Mouse (Mus musculus): ENCODE data around the gene Cklf. TPM values are rescaled to one million over a fixed set of nuclear protein-coding genes. Genes with fewer than 3 reads are reported as not detected.
"Not testable (repeated sequence)": the region's sequence is repeated elsewhere in the genome, so short reads cannot be mapped to it uniquely, and the experiment has no call there.

Gene Cklf
- polyA plus RNA-seq, 1 experiment from 2014 or later = 49.7 TPM

- WGBS = 82% methylated on average over 10 of the region's 10 CpGs
- Histone ChIP-seq H3K4me2 (replicated peaks) (no peak overlapping the region), H3K27me3 (no peaks in the 10 kb centered on the region), H3K27ac (replicated peaks) (no peak overlapping the region), H3K36me3 (peaks cover 60% of the 10 kb centered on the region), H3K9ac (no peak overlapping the region), H3K9me3 (replicated peaks) (no peaks in the 10 kb centered on the region), H3K4me1 (no peaks in the 10 kb centered on the region), H3K4me3 (replicated peaks) (no peak overlapping the region)
- ATAC-seq (ENCODE audit: insufficient number of reproducible peaks, low FRiP score, low TSS enrichment, low read depth) = no peak
Measured at GRCm38 (mm10) chr8:104239418-104239861, 11.2 kb upstream of the Cklf start.

GRCm38 (mm10) chr8:104242038-104242644 is 8.5 kb upstream of the Cklf start:
- peaks cover 6% of the 10 kb centered on the region; the same call in 1 of the 2 replicates for H3K4me1 ChIP-seq
- H3K27ac ChIP-seq (replicated peaks) = no peak overlapping the region
- H3K9ac ChIP-seq = no peak overlapping the region
- no peaks in the 10 kb centered on the region for H3K9me3 ChIP-seq (replicated peaks)
- ATAC-seq (ENCODE audit: insufficient number of reproducible peaks, low FRiP score, low TSS enrichment, low read depth) = no peak
- H3K4me3 ChIP-seq (replicated peaks) = no peak overlapping the region
- no peak overlapping the region for H3K4me2 ChIP-seq (replicated peaks)
- H3K27me3 ChIP-seq = no peaks in the 10 kb centered on the region
- 66% methylated on average over 12 of the region's 12 CpGs for WGBS
- peaks cover 44% of the 10 kb centered on the region for H3K36me3 ChIP-seq

- no peak overlapping the region for H3K4me3 ChIP-seq (replicated peaks)
- H3K9ac ChIP-seq = no peak overlapping the region
- no peaks in the 10 kb centered on the region for H3K9me3 ChIP-seq (replicated peaks)
- H3K4me1 ChIP-seq = peaks cover 27% of the 10 kb centered on the region
- H3K4me2 ChIP-seq (replicated peaks) = no peak overlapping the region
- H3K27ac ChIP-seq (replicated peaks) = no peak overlapping the region
- H3K27me3 ChIP-seq = no peaks in the 10 kb centered on the region
- WGBS = 78% methylated on average over 4 of the region's 4 CpGs
- H3K36me3 ChIP-seq = peaks cover 12% of the 10 kb centered on the region; the same call in 1 of the 2 replicates
- no peak for ATAC-seq (ENCODE audit: insufficient number of reproducible peaks, low FRiP score, low TSS enrichment, low read depth)
Measured at GRCm38 (mm10) chr8:104246621-104247020, 4.0 kb upstream of the Cklf start.

- WGBS = 67% methylated on average over 22 of the region's 22 CpGs
- Histone ChIP-seq H3K27me3 (no peaks in the 10 kb centered on the region), H3K27ac (replicated peaks) (no peak overlapping the region)
Measured at GRCm38 (mm10) chr8:104247054-104247907, 3.4 kb upstream of the Cklf start.

GRCm38 (mm10) chr8:104247908-104248275 is 2.8 kb upstream of the Cklf start:
- whole genome bisulfite sequencing = 1% methylated on average over 11 of the region's 11 CpGs
- Histone ChIP-seq H3K9me3 (replicated peaks) (no peaks in the 10 kb centered on the region), H3K36me3 (0 out of 2 replicates have a peak, but pooled peaks cover 5% of the 10 kb centered on the region), H3K4me3 (replicated peaks) (peak overlapping the region; percentile 97), H3K9ac (peak overlapping the region; percentile 60), H3K27ac (replicated peaks) (peak overlapping the region; percentile 68; the same call in 1 of the 2 replicates), H3K4me2 (replicated peaks) (peak overlapping the region; percentile 78), H3K27me3 (no peaks in the 10 kb centered on the region), H3K4me1 (peaks cover 28% of the 10 kb centered on the region)
- no peak for ATAC-seq (ENCODE audit: insufficient number of reproducible peaks, low FRiP score, low TSS enrichment, low read depth)

More at GRCm38 (mm10) chr8:104247054-104247907, 3.4 kb upstream of the Cklf start:
- Histone ChIP-seq H3K9me3 (replicated peaks) (no peaks in the 10 kb centered on the region), H3K36me3 (0 out of 2 replicates have a peak, but pooled peaks cover 7% of the 10 kb centered on the region), H3K4me3 (replicated peaks) (peak overlapping the region; percentile 97), H3K9ac (peak overlapping the region; percentile 60; the same call in 1 of the 2 replicates), H3K4me2 (replicated peaks) (peak overlapping the region; percentile 78), H3K4me1 (peaks cover 28% of the 10 kb centered on the region)
- ATAC-seq (ENCODE audit: insufficient number of reproducible peaks, low FRiP score, low TSS enrichment, low read depth) = no peak

GRCm38 (mm10) chr8:104248276-104248675 is 2.4 kb upstream of the Cklf start, which contains the start of gene Tk2:
Tk2 (minus strand) TSS chr8:104248558.
- Histone ChIP-seq H3K27ac (replicated peaks) (peak within 1 kb of the TSS; percentile 68), H3K4me1 (peaks cover 28% of the 10 kb centered on the region), H3K27me3 (no peaks in the 10 kb centered on the region), H3K4me3 (replicated peaks) (peak within 1 kb of the TSS; percentile 97), H3K9ac (peak within 1 kb of the TSS; percentile 60), H3K36me3 (0 out of 2 replicates have a peak, but pooled peaks cover 5% of the 10 kb centered on the region), H3K4me2 (replicated peaks) (peak within 1 kb of the TSS; percentile 78), H3K9me3 (replicated peaks) (no peaks in the 10 kb centered on the region)
- peak; percentile 87 for ATAC-seq (ENCODE audit: insufficient number of reproducible peaks, low FRiP score, low TSS enrichment, low read depth)
- under 1% methylated on average over 28 of the region's 28 CpGs for WGBS

GRCm38 (mm10) chr8:104249442-104249996 is 1.1 kb upstream of the Cklf start:
- Histone ChIP-seq H3K27me3 (no peaks in the 10 kb centered on the region), H3K4me3 (replicated peaks) (no peak overlapping the region), H3K9ac (no peak overlapping the region), H3K9me3 (replicated peaks) (no peaks in the 10 kb centered on the region), H3K4me2 (replicated peaks) (no peak overlapping the region), H3K4me1 (peaks cover 28% of the 10 kb centered on the region), H3K36me3 (no peaks in the 10 kb centered on the region), H3K27ac (replicated peaks) (no peak overlapping the region)
- 84% methylated on average over 7 of the region's 7 CpGs for WGBS
- no peak for ATAC-seq (ENCODE audit: insufficient number of reproducible peaks, low FRiP score, low TSS enrichment, low read depth)

GRCm38 (mm10) chr8:104251461-104251860 is 800 bp downstream of the Cklf start:
- Histone ChIP-seq H3K36me3 (no peaks in the 10 kb centered on the region), H3K27ac (replicated peaks) (peak overlapping the region; percentile 89), H3K4me3 (replicated peaks) (peak overlapping the region; percentile 77), H3K9me3 (replicated peaks) (no peaks in the 10 kb centered on the region), H3K9ac (peak overlapping the region; percentile 65), H3K27me3 (no peaks in the 10 kb centered on the region), H3K4me2 (replicated peaks) (peak overlapping the region; percentile 80), H3K4me1 (peaks cover 28% of the 10 kb centered on the region)
- ATAC-seq (ENCODE audit: insufficient number of reproducible peaks, low FRiP score, low TSS enrichment, low read depth) = no peak
- WGBS = 0% methylated on average over 7 of the region's 7 CpGs

GRCm38 (mm10) chr8:104253016-104253415 is 2.4 kb downstream of the Cklf start:
- Histone ChIP-seq H3K36me3 (peaks cover 8% of the 10 kb centered on the region), H3K27ac (replicated peaks) (no peak overlapping the region), H3K9ac (no peak overlapping the region), H3K4me1 (peaks cover 15% of the 10 kb centered on the region; the same call in 1 of the 2 replicates), H3K9me3 (replicated peaks) (no peaks in the 10 kb centered on the region), H3K4me3 (replicated peaks) (no peak overlapping the region), H3K4me2 (replicated peaks) (no peak overlapping the region), H3K27me3 (no peaks in the 10 kb centered on the region)
- no peak for ATAC-seq (ENCODE audit: insufficient number of reproducible peaks, low FRiP score, low TSS enrichment, low read depth)
- WGBS = 79% methylated on average over 3 of the region's 3 CpGs

- peaks cover 40% of the 10 kb centered on the region for H3K36me3 ChIP-seq
- not testable (repeated sequence) for H3K9ac ChIP-seq; H3K27me3 ChIP-seq; H3K4me2 ChIP-seq (replicated peaks); H3K4me1 ChIP-seq; H3K27ac ChIP-seq (replicated peaks); H3K4me3 ChIP-seq (replicated peaks); H3K9me3 ChIP-seq (replicated peaks); ATAC-seq (ENCODE audit: insufficient number of reproducible peaks, low FRiP score, low TSS enrichment, low read depth)
- 96% methylated on average over 5 of the region's 5 CpGs for WGBS
Measured at GRCm38 (mm10) chr8:104261802-104262201, 11.1 kb downstream of the Cklf start.
